Mouse (Mus musculus): ENCODE results near the gene Epha8. TPM values are rescaled to one million over a fixed set of nuclear protein-coding genes. Genes with fewer than 3 reads are reported as not detected.

Gene Epha8
- total RNA-seq, 2 experiments from 2014 or later: not detected

DNA sequence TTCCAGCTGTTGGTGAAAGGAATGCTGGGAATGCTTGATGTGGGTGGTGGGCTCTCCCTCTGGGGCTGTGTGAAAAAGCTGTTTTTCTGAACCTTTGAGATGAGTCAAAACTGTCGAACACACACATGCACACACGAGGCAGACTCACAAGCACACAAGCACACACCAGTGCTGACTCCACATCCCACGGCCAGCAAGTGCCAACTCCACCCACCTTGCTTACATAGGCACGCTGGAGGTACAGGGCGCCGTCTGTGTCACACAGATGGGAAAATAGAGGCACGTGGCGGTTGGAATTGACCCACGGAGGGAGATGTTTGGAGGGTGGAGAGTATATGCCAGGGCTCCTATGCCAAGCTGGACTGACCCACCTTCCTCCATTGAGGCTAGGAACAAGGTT is 44.8 kb downstream of the Epha8 start:
- no peak for DNase-seq
- intact Hi-C loops (cut with DNase I): no loop called here

GRCm38 (mm10) chr4:136911211-136911646 is 45.4 kb downstream of the Epha8 start:
- intact Hi-C loops (cut with DNase I): no loop called here
- DNase-seq: no peak

DNA sequence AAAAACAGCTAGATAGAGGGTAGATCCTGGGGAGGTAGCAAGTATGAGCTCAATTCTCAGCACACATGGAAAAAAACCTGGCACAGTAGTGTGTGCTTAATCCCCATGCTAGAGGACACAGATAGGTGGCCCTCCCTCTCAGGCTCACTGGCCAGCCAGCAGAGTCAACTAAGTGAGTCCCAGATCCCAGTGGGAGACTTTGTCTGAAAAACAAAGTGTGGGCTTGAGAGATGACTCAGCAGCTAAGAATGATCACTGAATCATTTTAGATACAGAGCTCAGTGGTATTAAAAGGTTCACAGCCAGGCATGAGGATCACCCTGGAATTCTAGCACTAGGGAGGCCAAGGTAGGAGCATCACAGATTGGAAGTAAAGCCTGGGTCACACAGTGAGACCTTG is 48.8 kb downstream of the Epha8 start:
- intact Hi-C loops (cut with DNase I): loop anchor here (1.0 to 5.0 kb wide), 2 partner anchors 74 to 164 kb away; no protein-coding TSS in a partner anchor
- DNase-seq: no peak

DNA sequence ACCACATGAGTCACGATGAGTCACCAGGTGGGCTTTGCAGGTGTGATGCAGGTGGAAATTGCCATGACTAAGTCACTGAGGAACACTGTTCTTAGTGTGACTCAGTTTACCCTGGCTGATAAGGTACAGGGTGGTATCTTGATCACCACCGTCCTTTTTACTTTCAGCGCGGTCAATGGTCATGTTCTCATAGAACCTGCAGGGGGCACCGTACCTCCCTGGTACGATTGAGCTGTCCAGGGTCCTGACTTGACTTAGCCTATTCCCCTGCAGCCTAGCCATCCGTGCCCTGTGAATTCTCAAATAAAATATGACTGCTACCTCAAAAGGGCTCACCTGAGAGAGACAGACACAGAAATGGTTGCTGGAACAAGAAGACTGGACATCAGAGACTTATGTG is 49.6 kb downstream of the Epha8 start:
- intact Hi-C loops (cut with DNase I): loop anchor here (1.0 to 5.0 kb wide), 2 partner anchors 75 to 165 kb away; no protein-coding TSS in a partner anchor
- peak; percentile 34 to 40 for DNase-seq

GRCm38 (mm10) chr4:136904767-136905539 is 51.7 kb downstream of the Epha8 start:
- no peak for DNase-seq
- intact Hi-C loops (cut with DNase I): loop anchor here (5.0 kb wide), 1 partner anchor 77 kb away; no protein-coding TSS in a partner anchor

GRCm38 (mm10) chr4:136899154-136899553 is 57.5 kb downstream of the Epha8 start:
- no peak for DNase-seq
- intact Hi-C loops (cut with DNase I): no loop called here

GRCm38 (mm10) chr4:136898637-136899036 is 58.0 kb downstream of the Epha8 start, which contains the start of gene C1qa:
C1qa (minus strand) TSS chr4:136898803.
- intact Hi-C loops (cut with DNase I): no loop called here
- DNase-seq: no peak

- intact Hi-C loops (cut with DNase I): no loop called here
Measured at GRCm38 (mm10) chr4:136898084-136898598, 58.5 kb downstream of the Epha8 start.

DNA sequence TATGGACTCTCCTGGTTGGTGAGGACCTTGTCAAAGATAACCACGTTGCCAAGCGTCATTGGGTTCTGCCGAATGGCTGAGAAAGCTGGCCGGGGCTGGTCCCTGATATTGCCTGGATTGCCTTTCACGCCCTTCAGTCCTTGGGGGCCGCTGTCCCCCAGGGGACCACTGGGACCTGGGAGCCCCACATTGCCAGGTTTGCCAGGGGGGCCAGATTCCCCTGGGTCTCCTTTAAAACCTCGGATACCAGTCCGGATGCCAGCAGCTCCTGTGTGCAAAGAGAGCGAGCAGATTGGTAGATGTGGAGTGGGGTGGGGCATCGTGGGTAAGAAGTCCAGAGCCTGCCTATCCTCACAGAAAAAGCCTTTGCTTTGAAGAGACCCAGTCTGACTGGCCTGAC is 60.2 kb downstream of the Epha8 start:
- intact Hi-C loops (cut with DNase I): no loop called here
- DNase-seq: no peak

More at GRCm38 (mm10) chr4:136898084-136898598, 58.5 kb downstream of the Epha8 start:
- DNase-seq: no peak

DNA sequence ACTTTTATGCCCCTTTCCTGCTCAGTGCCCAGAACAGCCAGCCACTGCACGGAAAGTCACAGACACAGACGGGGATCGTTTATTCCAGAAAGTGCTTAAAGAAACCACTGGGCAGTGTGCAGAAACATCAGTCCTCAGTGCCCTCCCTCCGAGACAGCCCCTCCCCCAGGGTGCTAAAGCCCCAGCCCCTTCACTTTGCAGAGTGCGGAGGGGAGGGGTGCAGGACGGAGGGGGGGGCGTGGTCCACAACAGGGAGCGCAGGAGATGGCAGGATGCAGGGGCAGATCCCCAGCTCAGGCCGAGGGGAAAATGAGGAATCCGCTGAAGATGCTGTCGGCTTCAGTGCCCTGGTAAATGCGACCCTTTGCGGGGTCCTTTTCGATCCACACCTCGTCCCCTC is 60.8 kb downstream of the Epha8 start:
- intact Hi-C loops (cut with DNase I): no loop called here
- DNase-seq: no peak

GRCm38 (mm10) chr4:136894821-136895220 is 61.8 kb downstream of the Epha8 start:
- intact Hi-C loops (cut with DNase I): loop anchor here (1.0 kb wide), 1 partner anchor 177 kb away; no protein-coding TSS in a partner anchor
- no peak for DNase-seq

DNA sequence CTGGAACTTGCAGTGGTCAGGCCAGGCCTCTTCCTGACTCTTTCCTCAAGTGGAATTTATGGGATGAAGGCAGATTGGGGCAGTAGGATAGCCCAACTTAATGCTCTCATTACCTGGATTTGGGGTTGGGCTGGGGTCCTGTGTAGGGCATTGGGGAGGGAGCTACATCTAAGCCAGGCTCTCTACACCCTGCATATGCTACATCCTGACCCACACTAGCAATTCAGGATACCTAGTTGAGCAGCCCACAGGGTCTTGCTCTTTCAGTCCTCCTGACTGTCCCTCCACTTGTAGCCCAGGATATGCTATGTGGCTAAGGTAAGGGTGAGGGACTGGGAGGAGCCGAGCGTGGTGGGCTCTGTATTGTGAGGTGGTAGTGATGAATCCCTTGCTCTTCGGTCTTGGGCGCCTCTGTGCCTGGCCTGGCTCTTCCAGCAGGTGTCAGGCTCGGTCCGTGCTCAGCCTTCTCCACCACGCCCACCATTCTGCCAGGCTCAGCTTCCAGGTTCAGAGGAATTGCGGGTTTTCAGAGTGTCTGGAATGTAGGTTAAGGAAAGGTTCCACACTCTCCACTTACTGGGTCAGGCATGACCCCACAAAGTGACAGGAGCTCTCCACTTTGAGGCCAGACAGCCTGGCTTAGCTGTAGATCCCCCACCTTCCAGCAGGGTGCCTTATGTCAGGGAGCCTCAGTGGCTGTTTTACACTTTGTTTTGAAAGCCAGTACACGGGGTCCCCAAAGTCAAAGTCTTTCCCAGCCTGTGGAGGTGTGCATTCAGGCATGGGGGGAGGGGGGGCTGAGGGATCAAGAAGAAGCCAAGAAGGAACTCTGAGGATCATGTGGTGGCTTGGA is 62.7 kb downstream of the Epha8 start:
- no peak for DNase-seq
- intact Hi-C loops (cut with DNase I): loop anchor here (1.0 kb wide), 1 partner anchor 178 kb away; no protein-coding TSS in a partner anchor

DNA sequence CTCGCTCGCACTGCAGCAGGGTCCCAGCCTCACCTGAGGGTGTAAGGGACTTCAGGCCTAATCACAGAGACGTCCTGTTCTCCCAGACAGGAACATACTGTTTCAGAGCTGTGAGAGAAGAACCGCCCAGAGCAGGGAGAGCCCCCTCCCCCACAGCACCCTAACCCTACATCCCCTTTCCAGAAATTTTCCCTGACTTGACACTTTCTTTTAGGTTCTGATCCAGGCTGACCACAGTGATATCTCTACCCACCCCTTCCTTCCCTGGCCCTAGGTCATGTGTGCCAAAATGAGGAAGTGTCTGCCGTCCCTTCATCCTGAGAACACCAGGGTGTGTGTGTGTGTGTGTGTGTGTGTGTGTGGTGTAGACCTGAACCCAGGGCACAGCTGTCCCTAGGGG is 63.8 kb downstream of the Epha8 start, which contains the start of gene C1qc:
Gene C1qc (minus strand): TSS at position 255 of the 400 bp plus-strand sequence.
- intact Hi-C loops (cut with DNase I): no loop called here
- DNase-seq: no peak

- DNase-seq: no peak
- intact Hi-C loops (cut with DNase I): no loop called here
Measured at GRCm38 (mm10) chr4:136892371-136892770, 64.2 kb downstream of the Epha8 start.

GRCm38 (mm10) chr4:136891115-136891514 is 65.5 kb downstream of the Epha8 start:
- DNase-seq: no peak
- intact Hi-C loops (cut with DNase I): no loop called here

DNA sequence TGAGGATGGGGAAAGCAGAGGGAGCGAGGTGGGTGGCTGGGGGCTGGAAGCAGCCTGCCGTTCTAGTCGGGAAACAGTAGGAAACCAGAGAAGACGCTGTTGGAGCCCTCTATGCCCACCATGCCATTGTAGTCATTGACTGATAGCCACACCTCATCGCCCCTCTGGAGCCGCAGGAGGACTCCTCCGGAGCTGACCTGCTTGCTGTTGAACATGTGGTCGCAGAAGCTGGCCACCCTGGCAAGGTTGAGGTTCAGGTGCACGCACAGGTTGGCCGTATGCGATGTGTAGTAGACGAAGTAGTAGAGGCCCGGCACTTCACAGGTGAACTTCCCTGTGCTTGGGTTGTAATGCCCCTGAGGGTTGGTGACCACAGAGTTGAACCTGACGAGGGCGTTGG is 66.6 kb downstream of the Epha8 start:
- no peak for DNase-seq
- intact Hi-C loops (cut with DNase I): no loop called here

DNA sequence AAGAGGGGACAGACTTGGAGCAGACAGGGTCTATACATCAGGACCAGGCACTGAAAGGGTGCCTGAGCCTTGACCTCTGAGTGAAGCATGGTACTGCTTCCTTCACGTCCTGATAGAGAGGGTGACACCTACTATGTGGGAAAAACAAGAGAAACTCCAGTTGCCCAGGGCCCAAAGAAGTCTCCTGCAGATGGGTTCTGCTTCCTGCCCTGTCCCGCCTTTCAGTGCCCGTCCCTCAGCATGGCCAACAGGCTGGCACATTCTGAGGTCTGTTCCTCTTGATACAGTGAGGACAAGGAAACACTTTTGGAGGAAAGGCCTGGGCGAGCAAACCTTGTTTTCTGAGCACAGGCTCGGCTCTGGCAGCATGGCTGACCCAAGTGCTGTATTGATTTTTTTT is 68.9 kb downstream of the Epha8 start:
- intact Hi-C loops (cut with DNase I): no loop called here
- DNase-seq: no peak

DNA sequence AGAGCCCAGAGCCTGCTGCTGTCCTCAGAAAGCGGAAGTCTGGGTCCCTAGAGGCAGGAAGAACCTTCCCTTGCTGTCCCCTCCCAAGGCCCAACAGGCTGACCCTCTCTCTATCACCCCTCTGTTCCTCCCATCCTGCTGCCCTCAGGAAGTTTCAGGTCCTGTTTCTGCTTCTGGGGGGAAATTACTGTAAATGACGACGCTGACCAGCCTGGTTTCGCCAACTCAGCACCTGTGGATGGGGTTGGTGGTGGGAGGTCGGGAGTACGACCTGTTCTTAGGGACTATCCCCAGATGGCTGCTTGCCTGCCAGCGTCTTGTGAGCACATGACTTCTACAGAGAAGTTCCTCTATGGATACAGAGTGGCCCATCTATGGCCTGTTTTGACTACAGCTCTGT is 70.5 kb downstream of the Epha8 start, which contains the start of gene C1qb:
Gene C1qb (minus strand): TSS at position 87 of the 400 bp plus-strand sequence.
- no peak for DNase-seq
- intact Hi-C loops (cut with DNase I): no loop called here
